Mouse (Mus musculus) megakaryocyte, embryonic 14.5 days (primary cell): ENCODE data around the gene Trp73.

Experiments
- FLI1 ChIP-seq: IDR thresholded peaks from 2 replicates; pipeline ENCODE4 v1.6.1; 2012; ENCODE audit warnings: low read length, inconsistent platforms, mixed read lengths
- GATA1 ChIP-seq: IDR thresholded peaks from 3 replicates; pipeline ENCODE4 v1.6.1; 2012; ENCODE audit warnings: mixed read lengths, low read length, inconsistent platforms, borderline replicate concordance

DNA sequence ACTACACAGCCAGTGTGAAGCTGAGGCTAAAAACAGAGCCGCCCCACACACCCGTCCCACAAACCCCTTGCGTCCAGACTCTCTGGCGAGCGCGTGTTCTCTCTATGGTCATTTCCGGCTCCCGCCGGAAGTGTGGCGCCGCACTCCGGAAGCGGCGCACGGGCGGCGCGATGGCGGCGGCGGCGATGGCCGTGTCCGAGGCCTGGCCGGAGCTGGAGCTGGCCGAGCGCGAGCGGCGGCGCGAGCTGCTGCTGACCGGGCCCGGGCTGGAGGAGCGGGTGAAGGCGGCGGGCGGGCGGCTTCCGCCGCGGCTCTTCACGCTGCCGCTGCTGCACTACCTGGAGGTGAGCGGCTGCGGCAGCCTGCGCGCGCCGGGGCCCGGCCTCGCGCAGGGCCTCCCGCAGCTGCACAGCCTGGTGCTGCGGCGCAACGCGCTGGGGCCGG lies 128.3 kb downstream of the Trp73 start, which contains the start of gene Lrrc47:
- TF ChIP-seq GATA1: no peak
- TF ChIP-seq FLI1: peak; percentile 96
